Mouse (Mus musculus) layer of hippocampus, adult 18-20 months (tissue): ENCODE measurements around the gene Erbb2. TPM values are rescaled to one million over a fixed set of nuclear protein-coding genes. Genes with fewer than 3 reads are reported as not detected.

Experiments used
- DNase-seq, 2 experiments: peaks; one replicate each; pipeline ENCODE4 v3.0.0; 2022; ENCODE audit warnings: low spot score in 2 of 2
- total RNA-seq, 2 experiments: library from RNA; stranded (reverse); gene quantifications; 2 replicates each; pipeline ENCODE4 v1.2.3; 2021

The Erbb2 gene
- total RNA-seq, 2 experiments from 2014 or later = 1.4 to 1.9 TPM

DNA sequence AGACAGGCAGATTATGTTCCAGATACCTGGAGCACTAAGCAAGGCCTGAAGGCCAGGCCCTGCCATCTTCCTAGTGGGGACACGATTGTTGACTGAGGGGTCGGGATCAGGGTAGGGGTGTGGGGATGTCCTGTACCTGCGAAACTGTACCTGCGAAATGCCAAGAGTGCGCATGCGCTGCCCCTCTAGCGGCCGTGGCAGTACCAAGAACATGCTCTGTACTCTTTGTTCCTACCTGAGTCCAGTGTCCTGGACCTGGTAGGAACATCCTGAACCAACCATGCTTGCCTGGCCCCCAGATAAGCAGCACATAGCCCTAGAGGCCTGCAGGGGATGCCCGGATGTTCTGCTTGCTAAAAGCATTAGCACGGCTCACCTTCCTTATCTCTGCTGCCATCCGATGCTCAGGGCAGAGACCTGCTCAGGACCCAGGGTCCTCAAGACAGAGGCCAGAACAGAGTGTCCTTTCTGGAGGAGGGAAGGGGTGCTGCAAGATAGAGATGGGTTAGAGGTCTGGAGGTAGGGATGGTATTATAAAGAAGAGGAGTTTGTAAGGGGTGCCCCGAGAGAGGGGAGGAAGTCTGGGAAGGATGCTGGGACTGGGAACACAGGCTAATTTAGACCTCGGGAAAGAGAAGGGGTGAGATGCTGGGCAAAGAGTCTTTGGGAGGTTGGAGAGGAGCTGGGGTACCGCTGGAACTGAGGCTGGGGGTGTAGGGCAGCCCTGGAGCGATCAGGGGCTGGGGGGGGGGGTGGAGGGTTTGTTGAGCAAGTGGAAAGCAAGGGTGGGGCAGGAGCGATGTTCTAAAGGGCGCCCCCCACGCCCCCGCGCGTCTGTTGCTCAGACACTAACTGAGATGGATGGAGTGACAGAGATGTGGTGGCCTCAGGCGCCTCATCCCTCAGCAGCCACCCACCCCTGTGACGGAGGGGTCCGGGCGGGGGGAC lies 26.4 kb upstream of the Erbb2 start, which contains the start of gene Pnmt:
TSS of gene Pnmt (plus strand) at position 813 of the 948 bp plus-strand sequence.
- DNase-seq = no peak

DNA sequence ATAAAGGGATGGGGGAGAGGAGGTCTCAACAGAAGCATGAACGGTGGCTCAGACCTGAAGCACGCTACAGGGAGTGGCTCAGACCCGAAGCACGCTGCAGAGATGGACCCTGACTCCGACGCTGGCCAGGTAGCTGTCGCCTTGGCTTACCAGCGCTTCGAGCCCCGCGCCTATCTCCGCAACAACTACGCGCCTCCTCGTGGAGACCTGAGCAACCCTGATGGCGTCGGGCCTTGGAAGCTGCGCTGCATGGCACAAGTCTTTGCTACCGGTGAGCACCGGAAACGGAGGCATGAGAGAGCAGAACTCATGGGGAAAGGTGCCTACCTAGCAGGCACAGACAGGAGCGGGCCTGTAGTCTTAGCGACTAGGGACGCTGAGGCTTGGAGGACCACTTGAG lies 25.7 kb upstream of the Erbb2 start:
- no peak for DNase-seq

DNA sequence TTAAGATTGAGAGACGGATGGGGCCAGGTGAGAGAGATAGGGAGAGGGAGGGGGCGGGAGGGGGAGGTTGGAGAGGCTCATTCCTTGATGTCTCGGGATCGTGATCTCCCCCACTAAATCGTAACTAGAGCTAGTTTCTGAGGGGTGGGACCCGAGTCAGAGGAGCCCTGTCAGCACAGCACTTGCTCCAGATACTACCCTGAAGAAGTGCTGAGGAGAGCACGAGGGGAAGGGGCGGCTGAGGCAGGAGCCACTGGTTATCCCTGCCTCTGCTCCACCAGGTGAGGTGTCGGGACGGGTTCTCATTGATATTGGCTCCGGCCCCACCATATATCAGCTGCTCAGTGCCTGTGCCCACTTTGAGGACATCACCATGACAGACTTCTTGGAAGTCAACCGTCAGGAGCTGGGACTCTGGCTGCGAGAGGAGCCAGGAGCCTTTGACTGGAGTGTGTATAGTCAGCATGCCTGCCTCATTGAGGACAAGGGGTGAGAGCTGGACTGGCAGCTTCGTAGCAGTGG lies 25.2 kb upstream of the Erbb2 start:
- DNase-seq = no peak

DNA sequence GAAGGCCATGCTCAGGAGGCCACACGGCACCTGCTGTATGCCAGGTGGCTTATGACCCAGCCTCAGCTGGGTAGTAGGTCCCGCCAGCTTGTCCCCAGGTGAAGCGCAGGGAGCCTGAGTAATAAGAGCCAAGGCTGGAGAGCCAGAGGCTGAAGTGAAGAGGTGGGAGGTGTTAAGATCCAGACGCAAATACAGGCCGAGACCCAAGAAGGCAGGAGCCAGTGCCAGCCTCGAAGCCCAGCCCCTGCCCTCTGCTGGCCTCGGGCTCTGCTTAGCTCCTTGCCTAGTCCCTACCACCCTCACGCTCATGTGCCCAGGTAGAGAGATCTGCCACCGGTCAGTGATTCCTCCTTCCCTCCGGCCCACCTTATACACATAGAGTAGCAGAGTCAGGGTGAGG lies 24.0 kb upstream of the Erbb2 start:
- DNase-seq = no peak

DNA sequence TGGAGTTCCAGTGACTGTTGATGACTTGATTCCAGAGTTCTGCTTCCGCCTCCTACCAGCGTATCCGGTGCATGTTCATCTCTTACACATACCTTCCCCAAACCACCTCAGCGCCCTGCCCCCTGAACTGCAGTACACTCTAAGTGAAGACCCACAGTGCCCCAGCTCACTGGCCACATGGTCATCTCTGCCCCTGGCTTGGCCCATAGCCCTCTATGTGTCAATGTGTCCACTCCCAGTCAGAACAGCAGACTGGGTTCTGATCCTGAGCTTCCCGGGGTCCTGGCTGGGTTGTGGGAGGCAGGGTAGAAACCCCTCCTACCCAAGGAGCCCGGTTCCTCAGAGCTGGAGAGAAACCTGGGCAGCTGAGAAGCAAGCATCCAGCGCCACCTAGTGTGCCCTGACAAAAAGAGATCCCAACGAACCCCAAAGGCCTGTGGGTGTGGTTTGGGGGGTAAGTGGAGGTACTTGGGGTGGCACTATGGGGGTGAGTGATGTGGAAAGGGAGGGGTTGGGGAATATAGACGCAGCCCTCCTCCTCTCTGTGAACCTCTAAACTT lies 23.0 kb upstream of the Erbb2 start:
- DNase-seq = peak in 1 of 2 experiments; percentile 73

DNA sequence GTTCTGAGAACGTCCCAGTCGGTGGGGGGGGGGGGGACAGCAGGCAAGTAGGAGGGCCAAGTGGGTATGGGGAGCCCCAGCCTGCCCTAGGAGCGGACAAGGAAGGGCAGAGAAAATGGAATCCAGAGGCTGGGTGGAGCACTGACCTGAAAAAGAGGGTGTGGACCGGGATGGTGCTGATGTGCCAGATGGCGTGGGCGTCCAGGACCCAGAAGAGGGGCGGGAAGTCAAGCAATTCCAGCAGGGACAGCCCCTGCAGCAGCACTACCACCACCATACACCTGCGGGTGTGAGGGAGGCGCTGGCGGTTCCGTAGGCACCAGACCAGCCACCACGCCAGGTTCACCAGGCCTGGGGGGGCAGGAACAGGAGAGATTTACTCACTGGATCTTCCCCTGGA lies 22.1 kb upstream of the Erbb2 start:
- no peak for DNase-seq

DNA sequence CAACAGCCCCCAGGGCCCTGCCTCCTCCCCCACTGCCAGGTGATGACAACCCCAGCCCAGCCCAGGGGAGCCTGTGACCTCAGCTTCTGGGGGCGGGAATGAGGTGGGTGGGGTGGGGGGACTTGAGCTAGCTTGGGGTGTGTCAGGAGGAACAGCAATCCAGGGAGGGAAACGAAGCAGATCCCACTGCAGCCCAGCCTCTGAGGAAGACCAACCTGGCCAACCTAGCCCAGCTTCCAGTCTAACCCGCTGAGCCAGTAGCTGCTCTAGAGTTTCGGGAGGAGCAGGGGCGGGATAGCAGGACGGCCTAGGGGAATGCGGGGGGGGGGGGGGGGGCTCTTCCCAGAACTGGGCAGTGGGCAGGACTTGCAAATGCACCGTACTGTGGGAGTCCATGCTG lies 20.2 kb upstream of the Erbb2 start:
- DNase-seq = no peak

DNA sequence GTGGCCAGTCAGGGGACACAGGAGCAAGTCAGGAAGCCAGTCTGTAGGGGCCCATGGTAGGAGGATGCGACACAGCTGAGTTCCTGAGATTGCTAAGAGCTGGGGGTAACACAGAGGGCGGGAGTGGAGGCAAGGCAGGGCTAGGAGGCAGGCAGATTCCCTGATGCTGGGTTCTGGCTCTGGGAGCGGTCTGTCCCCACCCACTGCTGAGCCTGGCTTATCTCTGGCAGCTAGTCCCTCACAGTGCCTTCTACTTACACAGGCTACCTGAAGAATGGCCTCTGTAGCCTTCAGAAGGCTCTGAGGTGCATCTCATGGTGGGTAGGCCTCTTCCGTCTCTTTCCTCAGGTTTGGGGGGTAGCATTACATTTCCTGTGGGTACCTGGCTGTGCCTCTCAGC lies 19.6 kb upstream of the Erbb2 start:
- DNase-seq = no peak

DNA sequence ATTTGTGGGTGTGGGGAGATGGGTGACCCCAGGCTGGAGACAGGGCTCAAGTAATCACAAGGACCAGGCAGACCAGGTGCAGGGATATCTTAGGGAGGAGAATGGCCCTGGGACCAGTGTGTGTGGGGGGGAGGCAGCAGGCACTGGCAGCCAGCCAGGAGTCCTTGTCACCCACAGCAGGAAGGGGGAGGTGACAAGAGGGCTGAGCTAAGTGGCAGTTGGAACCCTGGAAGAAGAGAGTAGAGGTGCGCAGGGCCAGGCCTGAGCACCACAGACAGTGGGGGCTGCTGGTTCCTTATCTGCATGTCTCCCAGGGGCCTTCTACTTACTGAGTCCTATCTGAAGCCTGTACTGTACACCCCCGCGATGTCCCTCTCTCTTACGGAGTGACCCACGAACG lies 19.0 kb upstream of the Erbb2 start:
- no peak for DNase-seq

DNA sequence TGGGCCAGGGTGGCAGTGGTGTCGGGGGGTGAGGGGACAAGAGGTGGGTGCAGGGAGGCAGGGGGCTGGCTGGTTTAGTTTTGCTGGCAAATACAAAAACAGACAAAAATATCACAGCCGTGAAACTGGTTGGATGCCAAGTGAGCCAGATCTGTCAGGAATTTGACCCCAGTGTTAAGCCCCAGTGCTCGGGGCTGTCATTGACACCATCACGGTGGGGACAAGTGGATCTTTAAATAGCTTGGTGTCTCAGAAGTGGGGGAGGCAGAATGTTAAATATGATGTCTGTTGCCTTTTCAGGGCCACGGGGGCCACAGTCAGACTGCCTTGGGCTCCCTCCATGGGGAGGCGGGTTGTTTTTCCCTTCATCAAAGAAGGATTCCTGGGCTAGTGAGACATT lies 18.0 kb upstream of the Erbb2 start:
- DNase-seq = no peak

DNA sequence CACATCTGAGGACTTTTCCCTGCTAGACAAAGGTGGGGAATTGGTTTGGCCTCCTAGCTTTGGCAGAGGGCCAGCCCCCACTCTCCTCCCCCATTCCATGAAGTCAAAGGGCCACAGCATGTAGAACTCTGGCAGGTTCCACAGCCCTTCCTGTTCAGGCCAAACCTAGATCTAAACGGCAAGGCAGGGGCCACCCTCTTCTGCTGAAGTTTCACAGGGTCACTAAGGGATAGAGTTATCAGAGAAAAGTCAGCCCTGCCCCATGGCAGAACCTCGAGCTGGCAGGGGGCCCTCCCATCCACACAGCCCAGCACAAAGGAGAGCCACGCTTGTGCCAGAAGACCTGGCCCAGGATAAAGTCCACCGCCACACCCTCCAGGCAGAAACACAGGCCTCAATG lies 17.2 kb upstream of the Erbb2 start:
- no peak for DNase-seq

DNA sequence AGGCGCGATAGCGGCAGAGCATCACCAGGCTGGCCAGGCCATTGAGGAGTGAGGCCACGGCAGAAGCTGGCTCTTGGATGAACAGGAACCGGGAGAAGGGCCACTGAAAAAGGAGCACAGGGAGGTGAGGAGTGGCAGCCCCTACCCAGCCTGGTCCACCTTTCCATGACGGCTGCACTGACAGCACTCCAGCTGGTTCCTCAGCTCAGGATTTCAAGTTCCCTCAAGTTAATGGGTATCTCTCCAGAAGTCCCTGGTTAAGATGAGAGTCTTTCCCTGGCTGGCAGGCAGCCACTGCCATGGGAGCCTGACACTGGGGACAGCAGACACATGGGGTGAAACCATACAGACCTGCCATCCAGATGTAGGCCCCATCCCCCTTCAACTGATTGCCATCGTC lies 14.3 kb upstream of the Erbb2 start:
- DNase-seq = no peak

DNA sequence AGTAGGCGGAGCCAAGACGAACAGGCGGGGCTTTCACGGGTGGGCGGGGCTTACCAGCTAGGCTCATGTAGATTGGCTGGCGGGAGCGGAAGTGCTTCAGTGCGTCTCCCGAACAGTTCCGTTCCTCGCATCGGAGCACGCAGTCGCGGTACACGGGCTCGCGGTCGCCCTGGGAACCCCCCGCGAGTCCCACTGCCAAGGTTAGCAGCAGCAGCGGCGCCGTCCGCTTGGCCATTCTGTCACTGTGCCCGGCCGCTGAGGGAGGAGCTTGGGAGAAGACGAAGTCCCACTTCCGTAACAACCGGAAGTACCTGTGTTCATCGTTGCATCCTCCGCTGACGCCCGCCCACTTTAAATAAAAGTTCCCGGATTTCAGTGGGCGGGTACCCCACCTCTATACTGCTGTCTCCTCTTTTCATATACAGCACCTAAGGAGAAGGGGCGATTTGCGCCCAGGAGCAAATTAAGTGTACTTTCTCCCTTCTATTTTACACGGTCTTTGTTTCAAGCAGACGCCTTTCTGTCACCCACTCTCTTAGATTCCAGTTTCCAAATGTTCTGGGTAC lies 12.0 kb upstream of the Erbb2 start, which contains the start of gene Pgap3:
TSS of gene Pgap3 (minus strand) at position 330 of the 566 bp plus-strand sequence.
- DNase-seq = peak; percentile 85 to 93

DNA sequence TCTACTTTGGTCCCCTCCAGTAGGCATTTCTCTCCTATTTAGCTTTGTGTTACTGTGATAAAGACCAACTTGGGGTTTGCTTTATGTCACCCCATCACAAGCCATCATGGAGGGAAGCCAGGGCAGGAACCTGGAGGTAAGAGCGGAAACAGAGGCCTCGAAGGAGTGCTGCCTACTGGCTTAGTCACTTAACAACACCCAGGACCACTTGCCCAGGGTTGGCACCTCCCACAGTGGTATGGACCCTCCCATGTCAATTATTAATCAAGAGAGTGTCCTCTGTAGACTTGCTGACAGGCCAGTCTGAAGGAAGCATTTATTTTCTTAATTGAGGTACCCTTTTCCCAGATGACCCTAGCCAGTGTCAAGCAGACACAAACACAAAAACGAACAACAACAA lies 11.5 kb upstream of the Erbb2 start:
- DNase-seq = no peak

DNA sequence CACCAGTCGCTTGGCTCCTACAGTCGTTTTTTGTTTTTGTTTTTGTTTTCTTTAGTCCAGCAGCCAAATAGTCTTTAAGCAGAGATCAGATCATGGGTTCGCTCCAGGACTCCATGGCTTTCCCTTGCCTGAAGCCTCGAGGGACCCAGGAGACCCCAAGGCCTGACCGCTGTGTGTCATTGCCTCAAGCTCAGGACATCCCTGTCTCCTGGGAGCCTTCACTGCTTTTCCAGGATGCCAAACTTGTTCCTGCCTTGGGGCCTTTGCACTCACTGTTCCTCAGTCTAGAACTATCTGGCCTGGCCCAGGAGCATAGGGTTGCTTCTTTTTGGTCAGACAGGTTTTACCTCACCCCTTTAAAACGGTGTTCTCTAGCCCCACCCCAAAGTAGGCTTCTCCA lies 5.6 kb upstream of the Erbb2 start:
- no peak for DNase-seq

DNA sequence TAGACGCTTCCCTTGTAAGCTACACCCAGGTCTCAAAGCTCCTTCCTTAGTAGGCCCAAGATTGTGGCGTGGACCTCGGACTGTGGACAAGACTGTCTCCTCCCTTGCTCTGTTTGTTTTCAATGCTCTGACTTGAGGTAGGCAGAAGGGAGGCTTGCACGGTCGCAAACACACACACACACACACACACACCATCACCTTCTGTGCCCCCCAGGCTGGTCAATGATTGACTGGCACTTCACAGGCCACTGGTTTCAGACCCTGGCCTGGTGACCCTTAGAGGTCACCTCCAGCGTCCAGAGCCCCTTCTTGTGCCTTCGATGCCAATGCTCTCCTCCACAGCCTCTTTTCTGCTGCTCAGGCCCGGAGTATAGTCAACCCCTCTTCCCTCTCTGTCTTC lies 3.4 kb upstream of the Erbb2 start:
- no peak for DNase-seq

DNA sequence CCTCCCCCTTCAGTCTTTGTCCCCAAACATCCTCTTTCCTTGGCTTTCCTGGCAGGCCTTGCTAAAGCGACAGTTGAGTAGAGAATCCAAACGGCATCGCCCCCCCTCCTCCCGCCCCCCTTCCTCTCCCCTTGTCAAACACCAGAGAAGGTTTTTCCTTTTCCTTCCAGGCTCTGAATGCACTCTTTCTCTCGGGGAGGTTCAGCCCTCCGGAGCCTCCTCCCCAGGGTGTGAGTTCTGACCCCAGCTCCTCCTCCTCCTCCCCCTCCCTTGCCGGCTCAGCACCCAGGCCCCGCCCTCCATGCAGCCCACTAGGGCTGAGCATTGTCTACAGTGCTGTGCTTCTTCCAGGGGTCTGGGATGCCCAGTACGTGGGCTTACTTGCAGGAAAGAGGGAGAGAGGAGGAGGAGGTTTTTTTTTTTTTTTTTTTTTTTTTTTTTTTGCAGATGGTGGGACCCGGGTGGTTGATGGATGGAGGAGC lies 2.9 kb upstream of the Erbb2 start:
- no peak for DNase-seq

DNA sequence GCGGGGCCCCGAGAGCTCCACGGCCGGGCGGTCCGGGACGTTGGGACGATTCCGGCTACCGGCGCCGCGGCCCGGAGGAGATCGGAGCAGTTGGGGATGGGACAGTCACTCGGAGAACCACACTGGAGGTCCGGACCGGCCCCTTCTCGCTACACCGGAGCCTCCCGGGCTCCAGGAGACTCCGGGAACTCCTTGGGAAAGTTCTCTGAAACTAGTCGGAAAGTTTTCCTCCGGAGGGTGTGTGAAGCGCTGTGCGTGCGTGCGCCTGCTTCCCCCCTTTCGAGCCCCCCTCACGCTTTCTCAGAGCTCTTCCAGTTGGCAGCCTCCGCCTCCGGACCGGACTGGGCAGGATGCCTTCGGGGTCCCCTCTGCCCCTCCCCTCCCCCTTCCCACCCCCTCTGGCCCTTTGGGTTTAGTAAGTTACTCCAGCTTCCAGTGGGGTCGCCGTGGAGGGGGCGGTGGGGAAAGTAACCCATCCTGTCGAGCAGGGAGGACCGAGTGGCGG lies 579 bp downstream of the Erbb2 start:
- no peak for DNase-seq

DNA sequence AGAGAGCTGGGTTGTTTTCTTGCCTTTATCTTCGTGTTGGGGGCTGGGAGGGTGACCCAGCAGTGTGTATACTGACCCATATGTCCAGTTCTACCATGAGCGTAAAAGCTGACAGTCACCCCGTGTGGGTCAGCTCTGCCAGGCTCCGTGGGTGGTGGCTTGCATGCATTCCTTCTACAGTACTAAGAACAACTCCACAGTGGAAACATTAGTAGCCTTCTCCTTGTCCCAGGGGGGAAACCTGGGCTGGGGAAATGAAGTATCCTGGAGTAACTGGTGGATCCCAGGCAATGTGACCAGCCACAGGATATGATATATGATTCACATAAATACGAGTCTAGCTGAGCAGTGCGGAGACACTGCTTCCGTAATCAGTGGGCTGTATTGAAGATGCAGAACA lies 1.5 kb downstream of the Erbb2 start:
- no peak for DNase-seq

DNA sequence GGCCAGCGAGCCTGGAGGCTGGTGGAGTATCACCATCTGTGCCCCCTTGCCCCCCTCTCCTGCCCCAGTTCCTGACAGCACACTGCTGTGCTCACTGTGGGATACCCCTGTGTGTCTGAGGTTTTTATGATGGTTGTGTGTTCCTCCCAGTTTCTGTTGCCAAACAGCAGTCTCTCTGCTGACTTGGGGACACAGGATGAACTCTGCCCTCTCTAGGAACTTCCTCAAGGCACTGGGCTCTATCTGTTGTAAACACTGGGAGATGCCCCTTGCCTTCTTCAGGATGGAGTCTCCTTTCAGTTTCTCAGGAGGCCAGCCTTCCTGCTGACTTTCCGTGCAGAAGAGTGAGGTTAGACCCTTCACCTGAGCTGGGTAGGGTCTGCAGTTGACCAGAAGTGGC lies 1.9 kb downstream of the Erbb2 start:
- DNase-seq = no peak

DNA sequence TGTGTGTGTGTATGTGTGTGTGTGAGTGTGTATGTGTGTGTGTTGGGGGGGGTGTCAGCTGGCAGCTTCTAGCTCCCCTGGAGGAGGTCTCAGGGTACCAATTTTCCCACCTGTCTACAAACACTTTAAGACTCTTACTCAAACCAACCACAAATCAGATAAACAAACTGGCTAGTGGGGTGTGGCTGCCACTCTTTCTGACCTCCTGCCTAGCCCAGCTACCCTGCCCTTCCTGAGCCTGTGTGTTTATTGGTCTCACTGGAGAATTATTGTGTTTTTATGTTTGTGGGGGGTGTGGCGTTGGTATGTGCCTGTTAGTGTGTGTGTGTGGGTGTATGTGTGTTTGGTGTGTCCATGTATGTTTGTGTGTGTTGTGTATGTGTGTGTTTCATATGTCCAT lies 4.8 kb downstream of the Erbb2 start:
- no peak for DNase-seq

DNA sequence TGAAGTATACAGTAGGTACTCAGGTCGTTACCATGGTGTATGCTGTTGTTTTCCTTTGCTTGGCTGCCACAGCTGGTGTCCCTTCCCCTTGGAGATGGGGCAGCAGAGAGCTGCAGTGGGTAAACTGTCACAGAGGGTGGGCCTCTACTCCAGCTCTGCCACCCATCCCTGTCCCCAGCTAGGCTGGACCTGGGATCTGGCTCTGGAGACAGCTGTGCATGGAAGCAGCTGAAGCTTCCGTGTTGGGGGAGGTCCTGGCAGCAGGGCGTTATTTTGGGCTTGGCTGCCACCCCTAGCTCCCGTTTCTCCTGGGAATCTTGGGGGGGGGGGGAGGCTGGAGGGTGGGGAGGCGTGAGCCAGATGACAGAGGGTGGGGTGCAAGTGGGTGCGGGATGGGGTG lies 6.0 kb downstream of the Erbb2 start:
- no peak for DNase-seq
